Mouse (Mus musculus) forebrain, embryonic 15.5 days (tissue): ENCODE data around the gene Atf7ip. TPM values are rescaled to one million over a fixed set of nuclear protein-coding genes. Genes with fewer than 3 reads are reported as not detected.

Experiments
- ATAC-seq: fragments of 200-750 bp; cut with Nextera tagmentation; replicated peaks from 2 replicates; pipeline ENCODE4 v1.8.0; 2017; ENCODE audit warnings: mild to moderate bottlenecking, moderate TSS enrichment, moderate library complexity
- H3K27ac ChIP-seq: fragments of 300-500 bp; sonication (generic); replicated peaks from 2 replicates; pipeline ENCODE4 v1.5.1; 2015; ENCODE audit warnings: mild to moderate bottlenecking, inconsistent platforms
- H3K27me3 ChIP-seq: fragments of 300-500 bp; sonication (generic); 2 replicates; pipeline ENCODE4 v1.6.1; 2015; ENCODE audit warnings: inconsistent platforms
- H3K36me3 ChIP-seq: fragments of 300-500 bp; sonication (generic); 2 replicates; pipeline ENCODE4 v1.6.1; 2015; ENCODE audit warnings: mild to moderate bottlenecking, inconsistent platforms
- H3K4me1 ChIP-seq: fragments of 300-500 bp; sonication (generic); 2 replicates; pipeline ENCODE4 v1.6.1; 2015; ENCODE audit warnings: inconsistent platforms
- H3K4me2 ChIP-seq: fragments of 300-500 bp; sonication (generic); replicated peaks from 2 replicates; pipeline ENCODE4 v1.6.1; 2015; ENCODE audit warnings: mild to moderate bottlenecking, inconsistent platforms
- H3K4me3 ChIP-seq: fragments of 300-500 bp; sonication (generic); 2 replicates; pipeline ENCODE4 v1.5.1; 2015; ENCODE audit warnings: mild to moderate bottlenecking, inconsistent platforms
- H3K9ac ChIP-seq: fragments of 300-500 bp; sonication (generic); replicated peaks from 2 replicates; pipeline ENCODE4 v1.6.1; 2015; ENCODE audit warnings: mild to moderate bottlenecking, inconsistent platforms
- H3K9me3 ChIP-seq: fragments of 300-500 bp; sonication (generic); 2 replicates; pipeline ENCODE4 v1.6.1; 2016; ENCODE audit warnings: inconsistent platforms
- WGBS: fragments of 180-500 bp; shearing (Covaris S2); methylation state at CpG from one replicate; pipeline ENCODE4 v1.1.7; 2015; ENCODE audit warnings: mixed read lengths; 5-methylcytosine and 5-hydroxymethylcytosine counted together
- polyA plus RNA-seq: library from polyadenylated mRNA; unstranded; fragments of >200 nt; fragmentation: Nextera tagmentation; extraction: Ambion mirVana; gene quantifications from 2 replicates; pipeline ENCODE4 v1.2.1, GENCODE M21; 2015

Atf7ip gene
- polyA plus RNA-seq, 1 experiment from 2014 or later: 45.6 TPM

GRCm38 (mm10) chr6:136550596-136551304 is 44.8 kb downstream of the Atf7ip start:
- Histone ChIP-seq H3K4me1 (peaks cover 36% of the 10 kb centered on the region), H3K27me3 (no peaks in the 10 kb centered on the region), H3K4me2 (peak overlapping the region; percentile 20; the same call in 1 of the 2 replicates), H3K9ac (no peak overlapping the region), H3K9me3 (no peaks in the 10 kb centered on the region), H3K27ac (peak overlapping the region; percentile 94), H3K36me3 (no peaks in the 10 kb centered on the region), H3K4me3 (no peak overlapping the region)
- 22% methylated on average over 7 of the region's 7 CpGs for WGBS
- ATAC-seq: peak; percentile 47

- Histone ChIP-seq H3K36me3 (no peaks in the 10 kb centered on the region), H3K9me3 (no peaks in the 10 kb centered on the region), H3K4me2 (peak overlapping the region; percentile 12; the same call in 1 of the 2 replicates), H3K27ac (peak overlapping the region; percentile 79), H3K4me3 (no peak overlapping the region), H3K27me3 (no peaks in the 10 kb centered on the region), H3K9ac (no peak overlapping the region), H3K4me1 (peaks cover 34% of the 10 kb centered on the region)
- ATAC-seq: no peak
- WGBS: 86% methylated on average over 7 of the region's 7 CpGs
Measured at GRCm38 (mm10) chr6:136551550-136552109, 45.7 kb downstream of the Atf7ip start.

GRCm38 (mm10) chr6:136553156-136553555 is 47.2 kb downstream of the Atf7ip start:
- H3K4me2 ChIP-seq: no peak overlapping the region
- H3K9ac ChIP-seq: no peak overlapping the region
- peaks cover 28% of the 10 kb centered on the region for H3K4me1 ChIP-seq
- no peaks in the 10 kb centered on the region for H3K36me3 ChIP-seq
- WGBS: 71% methylated on average over 5 of the region's 5 CpGs
- no peaks in the 10 kb centered on the region for H3K27me3 ChIP-seq
- no peak for ATAC-seq
- H3K9me3 ChIP-seq: no peaks in the 10 kb centered on the region
- H3K27ac ChIP-seq: peak overlapping the region; percentile 85
- no peak overlapping the region for H3K4me3 ChIP-seq

- H3K4me3 ChIP-seq: no peak overlapping the region
- no peaks in the 10 kb centered on the region for H3K36me3 ChIP-seq
- H3K9me3 ChIP-seq: no peaks in the 10 kb centered on the region
- H3K27me3 ChIP-seq: no peaks in the 10 kb centered on the region
- no peak overlapping the region for H3K9ac ChIP-seq
- no peak overlapping the region; the same call in 1 of the 2 replicates for H3K4me2 ChIP-seq
- WGBS: 32% methylated on average over 11 of the region's 11 CpGs
- H3K4me1 ChIP-seq: peaks cover 31% of the 10 kb centered on the region
- ATAC-seq: peak; percentile 84
- H3K27ac ChIP-seq: peak overlapping the region; percentile 85
Measured at GRCm38 (mm10) chr6:136553767-136554569, 48.0 kb downstream of the Atf7ip start.

DNA sequence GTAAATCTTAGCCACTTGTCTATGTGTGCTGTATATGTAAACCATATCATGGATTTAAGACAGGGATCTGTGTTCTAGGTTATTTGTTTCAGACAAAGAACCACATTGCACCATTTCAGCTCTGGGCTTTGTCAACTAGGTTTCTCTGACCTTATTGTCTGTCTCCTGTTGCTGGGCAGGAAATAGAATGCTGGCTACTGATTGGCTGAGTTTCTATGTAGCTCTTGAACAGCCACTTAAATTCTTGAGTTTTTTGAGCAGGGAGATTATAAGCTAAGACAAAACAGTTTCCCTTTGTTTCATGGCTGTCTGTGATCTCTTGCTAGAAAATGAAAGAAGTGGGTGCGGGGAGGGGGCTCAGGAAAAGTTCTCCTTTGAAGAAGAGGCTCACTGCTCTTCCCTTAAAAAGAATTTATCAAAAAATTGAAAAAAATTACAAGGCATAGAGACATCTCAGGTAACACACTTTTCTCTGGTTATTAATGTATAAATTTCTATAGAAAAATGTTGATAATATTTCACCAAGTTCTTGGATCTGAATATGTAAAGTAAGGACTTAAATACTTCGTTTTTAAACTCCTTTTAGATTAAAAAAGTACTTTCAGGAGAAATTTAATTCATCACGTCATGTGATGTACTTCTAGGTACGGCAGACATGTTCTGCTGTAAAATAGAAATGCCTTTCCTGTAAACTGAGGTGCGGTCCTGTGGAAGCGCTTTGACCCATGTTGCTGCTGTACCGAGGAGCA is 49.0 kb downstream of the Atf7ip start:
- no peaks in the 10 kb centered on the region for H3K9me3 ChIP-seq
- H3K4me3 ChIP-seq: no peak overlapping the region
- H3K4me2 ChIP-seq: no peak overlapping the region
- H3K36me3 ChIP-seq: peaks cover 4% of the 10 kb centered on the region
- ATAC-seq: no peak
- no peak overlapping the region for H3K9ac ChIP-seq
- peaks cover 32% of the 10 kb centered on the region for H3K4me1 ChIP-seq
- no peaks in the 10 kb centered on the region for H3K27me3 ChIP-seq
- 63% methylated on average over 7 of the region's 7 CpGs for whole genome bisulfite sequencing
- H3K27ac ChIP-seq: peak overlapping the region; percentile 82

DNA sequence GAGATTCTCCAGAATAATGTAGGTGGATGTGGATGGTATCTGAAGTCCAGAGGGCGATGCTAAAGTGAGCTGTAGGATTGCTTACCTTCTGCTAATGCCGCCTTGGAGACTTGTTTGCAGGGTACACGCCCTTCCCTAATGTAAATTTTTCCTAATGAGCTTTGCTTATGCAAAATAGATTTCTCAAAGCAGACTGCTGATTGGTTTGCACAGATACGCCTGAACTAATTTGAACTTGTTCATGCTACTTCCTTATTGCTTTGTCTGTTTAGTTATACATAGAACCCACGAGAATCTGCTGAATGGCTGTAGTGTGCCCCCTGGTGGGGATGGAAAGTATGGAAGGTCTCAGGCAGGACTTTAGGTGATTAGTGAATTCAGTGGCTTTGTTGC is 49.6 kb downstream of the Atf7ip start:
- H3K4me2 ChIP-seq: no peak overlapping the region

GRCm38 (mm10) chr6:136558288-136559005 is 52.5 kb downstream of the Atf7ip start:
- H3K27ac ChIP-seq: peak overlapping the region; percentile 39
- no peaks in the 10 kb centered on the region for H3K27me3 ChIP-seq
- no peak overlapping the region for H3K4me3 ChIP-seq
- no peak for ATAC-seq
- peaks cover 34% of the 10 kb centered on the region for H3K36me3 ChIP-seq
- no peak overlapping the region for H3K9ac ChIP-seq
- H3K9me3 ChIP-seq: no peaks in the 10 kb centered on the region
- WGBS: 67% methylated on average over 8 of the region's 8 CpGs
- H3K4me1 ChIP-seq: peaks cover 29% of the 10 kb centered on the region
- H3K4me2 ChIP-seq: no peak overlapping the region

More for the DNA sequence above, 49.6 kb downstream of the Atf7ip start:
- peak overlapping the region; percentile 82 for H3K27ac ChIP-seq
- 29% methylated on average over 5 of the region's 5 CpGs for WGBS
- H3K4me3 ChIP-seq: no peak overlapping the region
- H3K9me3 ChIP-seq: no peaks in the 10 kb centered on the region
- H3K9ac ChIP-seq: no peak overlapping the region
- no peaks in the 10 kb centered on the region for H3K27me3 ChIP-seq
- peak; percentile 3; the same call in 1 of the 2 replicates for ATAC-seq
- H3K4me1 ChIP-seq: peaks cover 29% of the 10 kb centered on the region
- peaks cover 9% of the 10 kb centered on the region for H3K36me3 ChIP-seq

DNA sequence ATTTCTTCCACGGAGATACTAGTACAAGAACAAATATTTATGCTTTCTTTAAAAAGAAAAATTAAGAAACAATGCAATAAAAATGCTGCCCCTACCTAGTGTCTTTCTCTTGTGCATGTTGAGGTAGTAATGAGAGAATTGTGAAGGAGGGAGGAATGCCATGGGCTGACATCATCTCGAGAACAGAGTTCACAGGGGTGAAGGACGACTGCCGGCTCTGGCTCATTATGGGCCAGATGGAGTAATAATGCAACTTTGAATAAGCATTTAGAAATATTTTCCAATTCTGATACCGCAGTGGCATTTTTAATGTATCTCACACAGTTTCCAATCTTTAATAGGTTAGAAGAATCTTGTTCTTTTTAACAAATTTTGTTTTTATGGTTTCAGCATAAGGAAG is 60.0 kb downstream of the Atf7ip start:
- Histone ChIP-seq H3K4me2 (no peak overlapping the region), H3K9me3 (peaks cover 9% of the 10 kb centered on the region; the same call in 1 of the 2 replicates), H3K4me3 (no peak overlapping the region), H3K9ac (no peak overlapping the region), H3K27me3 (no peaks in the 10 kb centered on the region), H3K36me3 (peaks cover 79% of the 10 kb centered on the region), H3K4me1 (no peaks in the 10 kb centered on the region), H3K27ac (no peak overlapping the region)
- 86% methylated on average over 5 of the region's 5 CpGs for WGBS
- ATAC-seq: no peak

DNA sequence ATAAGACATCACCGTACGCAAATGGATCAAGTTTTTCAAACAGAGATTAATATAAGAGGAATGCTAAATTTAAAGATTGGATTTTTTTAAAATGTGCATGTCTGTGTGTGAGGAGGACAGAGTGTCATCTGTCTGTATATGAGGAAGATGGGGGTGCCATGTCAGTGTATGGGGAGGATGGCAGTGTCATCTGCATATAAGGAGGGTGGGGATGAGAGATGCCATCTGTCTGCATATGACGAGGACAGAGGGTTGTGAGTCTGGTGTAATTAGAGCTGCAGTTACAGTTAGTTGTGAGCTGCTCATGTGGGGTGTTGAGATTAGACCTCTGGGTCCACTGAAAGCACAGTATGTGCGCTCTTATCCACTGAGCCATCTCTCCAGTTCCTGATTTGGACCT is 84.8 kb downstream of the Atf7ip start:
- no peaks in the 10 kb centered on the region for H3K27me3 ChIP-seq
- H3K4me1 ChIP-seq: no peaks in the 10 kb centered on the region
- H3K36me3 ChIP-seq: peaks cover 59% of the 10 kb centered on the region
- no peak overlapping the region for H3K4me3 ChIP-seq
- H3K9ac ChIP-seq: no peak overlapping the region
- WGBS: 78% methylated on average over 4 of the region's 4 CpGs
- peak overlapping the region; percentile 49 for H3K27ac ChIP-seq
- H3K4me2 ChIP-seq: no peak overlapping the region
- no peaks in the 10 kb centered on the region for H3K9me3 ChIP-seq
- ATAC-seq: 0 out of 2 replicates have a peak, but pooled peaks have one; percentile 55

DNA sequence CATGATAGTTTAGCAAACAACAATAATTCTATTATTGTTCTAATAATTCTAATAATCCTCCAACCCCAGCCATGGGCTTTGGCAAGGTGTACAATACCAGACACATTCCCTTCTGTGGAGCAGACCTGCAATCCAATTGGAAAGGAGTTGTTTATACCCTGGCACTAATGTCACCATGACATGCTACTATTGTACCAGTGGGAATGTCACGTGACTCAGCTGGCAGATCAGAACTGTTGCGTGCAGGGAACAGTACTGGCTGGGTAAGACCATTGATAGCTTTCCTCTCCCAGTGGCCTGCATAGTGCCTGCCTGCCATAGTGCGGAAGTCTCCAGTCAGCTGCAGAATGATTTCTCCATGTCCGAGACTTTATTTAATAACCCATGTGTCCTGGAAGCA is 88.6 kb downstream of the Atf7ip start:
- Histone ChIP-seq H3K9me3 (no peaks in the 10 kb centered on the region), H3K4me2 (no peak overlapping the region), H3K4me1 (no peaks in the 10 kb centered on the region), H3K27ac (no peak overlapping the region), H3K27me3 (no peaks in the 10 kb centered on the region), H3K4me3 (no peak overlapping the region), H3K36me3 (peaks cover 61% of the 10 kb centered on the region), H3K9ac (no peak overlapping the region)
- ATAC-seq: no peak
- 90% methylated on average over 4 of the region's 4 CpGs for WGBS

- Histone ChIP-seq H3K4me3 (no peak overlapping the region), H3K27ac (no peak overlapping the region), H3K4me1 (no peaks in the 10 kb centered on the region), H3K9ac (no peak overlapping the region), H3K9me3 (no peaks in the 10 kb centered on the region), H3K4me2 (no peak overlapping the region), H3K36me3 (peaks cover 76% of the 10 kb centered on the region), H3K27me3 (no peaks in the 10 kb centered on the region)
- WGBS: 86% methylated on average over 7 of the region's 7 CpGs
- no peak for ATAC-seq
Measured at GRCm38 (mm10) chr6:136602601-136603000, 96.6 kb downstream of the Atf7ip start.
